Mouse (Mus musculus) heart, embryonic 14.5 days (tissue): Measurements from ENCODE around the gene Bub1b. TPM values are rescaled to one million over a fixed set of nuclear protein-coding genes. Genes with fewer than 3 reads are reported as not detected.
"Not testable (repeated sequence)": the region's sequence is repeated elsewhere in the genome, so short reads cannot be mapped to it uniquely, and the experiment has no call there.

Source experiments
- ATAC-seq: fragments of 200-750 bp; cut with Nextera tagmentation; 2 replicates; pipeline ENCODE4 v1.8.0; 2017; ENCODE audit warnings: low read depth, moderate TSS enrichment; ENCODE audit not compliant: insufficient number of reproducible peaks, insufficient read depth, low FRiP score
- H3K27ac ChIP-seq, 2 experiments: fragments of 200-500 bp in 1 of 2; fragments of 300-500 bp in 1 of 2; sonication (generic) in 1 of 2; replicated peaks in 1 of 2; 2 replicates each; pipeline ENCODE4 v1.5.1; 2012 to 2014; ENCODE audit warnings: low read depth in 2 of 2, low read length in 2 of 2, control low read depth in 1 of 2, mild to moderate bottlenecking in 1 of 2, mixed read lengths in 1 of 2; ENCODE audit not compliant: control insufficient read depth in 1 of 2, insufficient read depth in 1 of 2
- H3K27me3 ChIP-seq: fragments of 300-500 bp; sonication (generic); 2 replicates; pipeline ENCODE4 v1.6.1; 2014; ENCODE audit warnings: mild to moderate bottlenecking, low read length, control low read depth; ENCODE audit not compliant: control insufficient read depth, insufficient read depth
- H3K36me3 ChIP-seq: fragments of 300-500 bp; sonication (generic); 2 replicates; pipeline ENCODE4 v1.6.1; 2014; ENCODE audit warnings: mild to moderate bottlenecking, control low read depth, low read length, mixed read lengths; ENCODE audit not compliant: control insufficient read depth, insufficient read depth
- H3K4me1 ChIP-seq, 2 experiments: fragments of 200-500 bp in 1 of 2; fragments of 300-500 bp in 1 of 2; sonication (generic) in 1 of 2; 2 replicates each; pipeline ENCODE4 v1.6.1; 2012 to 2014; ENCODE audit warnings: low read length in 2 of 2, control low read depth in 1 of 2, mixed read lengths in 1 of 2; ENCODE audit not compliant: control insufficient read depth in 2 of 2, insufficient read depth in 2 of 2
- H3K4me2 ChIP-seq: fragments of 300-500 bp; sonication (generic); 2 replicates; pipeline ENCODE4 v1.6.1; 2014; ENCODE audit warnings: mild to moderate bottlenecking, low read length
- H3K4me3 ChIP-seq, 2 experiments: fragments of 200-500 bp in 1 of 2; fragments of 300-500 bp in 1 of 2; sonication (generic) in 1 of 2; 2 replicates each; pipeline ENCODE4 v1.5.1; 2012 to 2014; ENCODE audit warnings: low read length in 2 of 2, mild to moderate bottlenecking in 2 of 2, control low read depth in 1 of 2, low read depth in 1 of 2, moderate library complexity in 1 of 2; ENCODE audit not compliant: control insufficient read depth in 1 of 2, insufficient read depth in 1 of 2
- H3K9ac ChIP-seq: fragments of 300-500 bp; sonication (generic); 2 replicates; pipeline ENCODE4 v1.6.1; 2014; ENCODE audit warnings: mild to moderate bottlenecking, low read length
- H3K9me3 ChIP-seq: fragments of 300-500 bp; sonication (generic); 2 replicates; pipeline ENCODE4 v1.6.1; 2016; ENCODE audit warnings: low read length, control low read depth; ENCODE audit not compliant: control insufficient read depth
- WGBS: fragments of 180-500 bp; shearing (Covaris S2); extraction: QIAGEN DNeasy Blood & Tissue Kit; methylation state at CpG from one replicate; pipeline ENCODE4 v1.1.7; 2014; 5-methylcytosine and 5-hydroxymethylcytosine counted together
- polyA plus RNA-seq: library from polyadenylated mRNA; unstranded; fragments of >200 nt; fragmentation: Nextera tagmentation; extraction: Ambion mirVana; gene quantifications from 2 replicates; pipeline ENCODE4 v1.2.1, GENCODE M21; 2014

Gene Bub1b
- 66.8 and 67.1 TPM in 2 replicates for polyA plus RNA-seq

GRCm38 (mm10) chr2:118597673-118598568 is at the start of gene Bub1b:
TSS of gene Bub1b (plus strand) at chr2:118598211.
- Histone ChIP-seq H3K9ac (peak within 1 kb of the TSS; percentile 80), H3K27me3 (no peaks in the 10 kb centered on the region), H3K4me1 (peaks cover 13 to 27% of the 10 kb centered on the region in 2 experiments), H3K9me3 (no peaks in the 10 kb centered on the region), H3K4me2 (peak within 1 kb of the TSS; percentile 67), H3K27ac (peak within 1 kb of the TSS; percentile 46 to 61), H3K4me3 (peak within 1 kb of the TSS; percentile 67 to 76), H3K36me3 (peaks cover 21% of the 10 kb centered on the region)
- peak; percentile 84; the same call in 1 of the 2 replicates for ATAC-seq
- WGBS = 5% methylated on average over 41 of the region's 41 CpGs

GRCm38 (mm10) chr2:118548421-118549221 is 49.4 kb upstream of the Bub1b start:
- H3K9me3 ChIP-seq = no peaks in the 10 kb centered on the region
- H3K36me3 ChIP-seq = no peaks in the 10 kb centered on the region
- ATAC-seq = no peak
- peak overlapping the region; percentile 96 for H3K4me2 ChIP-seq
- H3K4me1 ChIP-seq = peaks cover 41 to 55% of the 10 kb centered on the region in 2 experiments
- H3K27me3 ChIP-seq = no peaks in the 10 kb centered on the region
- peak overlapping the region; percentile 58 to 94 for H3K4me3 ChIP-seq
- peak overlapping the region; percentile 70 for H3K9ac ChIP-seq
- WGBS = under 1% methylated on average over 18 of the region's 18 CpGs
- peak overlapping the region in 1 of 2 experiments; percentile 6; a peak in 1 of 4 replicates for H3K27ac ChIP-seq

- ATAC-seq = peak; percentile 85
- peak within 1 kb of the TSS; percentile 26 to 29; a peak in 3 of 4 replicates for H3K27ac ChIP-seq
- H3K36me3 ChIP-seq = no peaks in the 10 kb centered on the region
- no peaks in the 10 kb centered on the region for H3K27me3 ChIP-seq
- H3K4me1 ChIP-seq = peaks cover 31 to 44% of the 10 kb centered on the region in 2 experiments
- no peaks in the 10 kb centered on the region for H3K9me3 ChIP-seq
- WGBS = under 1% methylated on average over 45 of the region's 45 CpGs
- peak within 1 kb of the TSS; percentile 58 to 94 for H3K4me3 ChIP-seq
- peak within 1 kb of the TSS; percentile 70 for H3K9ac ChIP-seq
- peak within 1 kb of the TSS; percentile 96 for H3K4me2 ChIP-seq
Observed at GRCm38 (mm10) chr2:118549507-118550473, 48.2 kb upstream of the Bub1b start, which contains the start of gene Bmf. TSS of gene Bmf (minus strand) at chr2:118549687.

- Histone ChIP-seq H3K27me3 (no peaks in the 10 kb centered on the region), H3K9me3 (no peaks in the 10 kb centered on the region), H3K9ac (no peak overlapping the region), H3K36me3 (no peaks in the 10 kb centered on the region), H3K4me3 (no peak overlapping the region), H3K4me1 (peaks cover 15 to 25% of the 10 kb centered on the region in 2 experiments), H3K4me2 (no peak overlapping the region), H3K27ac (no peak overlapping the region)
- 55% methylated on average over 2 of the region's 2 CpGs for WGBS
- ATAC-seq = no peak
Observed at GRCm38 (mm10) chr2:118551606-118552005, 46.4 kb upstream of the Bub1b start.

GRCm38 (mm10) chr2:118554356-118554990 is 43.5 kb upstream of the Bub1b start:
- not testable (repeated sequence) for H3K9me3 ChIP-seq, H3K4me1 ChIP-seq, H3K27me3 ChIP-seq, H3K36me3 ChIP-seq
- Histone ChIP-seq H3K27ac (peak overlapping the region; percentile 30 to 65), H3K9ac (peak overlapping the region; percentile 65), H3K4me2 (peak overlapping the region; percentile 58), H3K4me3 (peak overlapping the region; percentile 34 to 42)
- WGBS = 62% methylated on average over 14 of the region's 17 CpGs
- 0 out of 2 replicates have a peak, but pooled peaks have one; percentile 31 for ATAC-seq

- Histone ChIP-seq H3K9me3 (no peaks in the 10 kb centered on the region), H3K9ac (no peak overlapping the region), H3K4me1 (no peaks in the 10 kb centered on the region), H3K27ac (no peak overlapping the region), H3K27me3 (no peaks in the 10 kb centered on the region), H3K36me3 (no peaks in the 10 kb centered on the region), H3K4me2 (no peak overlapping the region), H3K4me3 (no peak overlapping the region)
- no peak for ATAC-seq
- 82% methylated on average over 3 of the region's 3 CpGs for WGBS
Observed at GRCm38 (mm10) chr2:118558426-118558825, 39.6 kb upstream of the Bub1b start.
